Mouse (Mus musculus): ENCODE measurements around the gene Ugt1a6b. TPM values are rescaled to one million over a fixed set of nuclear protein-coding genes. Genes with fewer than 3 reads are reported as not detected.

The Ugt1a6b gene
- polyA plus RNA-seq, 1 experiment, result not detected

- H3K4me1 ChIP-seq (ENCODE audit: control insufficient read depth), result peaks cover 23% of the 10 kb centered on the region
- H3K36me3 ChIP-seq (ENCODE audit: control insufficient read depth), result peaks cover 97% of the 10 kb centered on the region
- TF ChIP-seq TAL1 (IDR thresholded peaks at IDR 0.05; ENCODE audit: low read length), result no peak
- TF ChIP-seq GATA1 (IDR thresholded peaks at IDR 0.05; ENCODE audit: low read length), result no peak
Measured at GRCm38 (mm10) chr1:88263778-88264177, 160.7 kb downstream of the Ugt1a6b start.

GRCm38 (mm10) chr1:88264237-88264868 lies 161.3 kb downstream of the Ugt1a6b start:
- TF ChIP-seq GATA1 (IDR thresholded peaks at IDR 0.05; ENCODE audit: low read length) (no peak), TAL1 (IDR thresholded peaks at IDR 0.05; ENCODE audit: low read length) (no peak)
- Histone ChIP-seq H3K27me3 (ENCODE audit: control insufficient read depth) (no peaks in the 10 kb centered on the region), H3K4me1 (ENCODE audit: control insufficient read depth) (peaks cover 20% of the 10 kb centered on the region), H3K9me3 (ENCODE audit: control insufficient read depth, low read length) (no peaks in the 10 kb centered on the region), H3K4me3 (replicated peaks) (no peak overlapping the region), H3K36me3 (ENCODE audit: control insufficient read depth) (peaks cover 100% of the 10 kb centered on the region)

More at GRCm38 (mm10) chr1:88263778-88264177, 160.7 kb downstream of the Ugt1a6b start:
- no peaks in the 10 kb centered on the region for H3K27me3 ChIP-seq (ENCODE audit: control insufficient read depth)
- no peaks in the 10 kb centered on the region for H3K9me3 ChIP-seq (ENCODE audit: control insufficient read depth, low read length)
- H3K4me3 ChIP-seq (replicated peaks), result no peak overlapping the region

- H3K4me1 ChIP-seq (ENCODE audit: control insufficient read depth), result peaks cover 16% of the 10 kb centered on the region
- H3K9me3 ChIP-seq (ENCODE audit: control insufficient read depth, low read length), result no peaks in the 10 kb centered on the region
- no peaks in the 10 kb centered on the region for H3K27me3 ChIP-seq (ENCODE audit: control insufficient read depth)
- peaks cover 100% of the 10 kb centered on the region for H3K36me3 ChIP-seq (ENCODE audit: control insufficient read depth)
- TF ChIP-seq TAL1 (IDR thresholded peaks at IDR 0.05; ENCODE audit: low read length) (no peak), GATA1 (IDR thresholded peaks at IDR 0.05; ENCODE audit: low read length) (no peak)
- H3K4me3 ChIP-seq (replicated peaks), result no peak overlapping the region
Measured at GRCm38 (mm10) chr1:88264869-88265240, 161.8 kb downstream of the Ugt1a6b start.

- Histone ChIP-seq H3K36me3 (ENCODE audit: control insufficient read depth) (peaks cover 98% of the 10 kb centered on the region), H3K4me3 (replicated peaks) (no peak overlapping the region), H3K4me1 (ENCODE audit: control insufficient read depth) (peaks cover 10% of the 10 kb centered on the region), H3K27me3 (ENCODE audit: control insufficient read depth) (no peaks in the 10 kb centered on the region), H3K9me3 (ENCODE audit: control insufficient read depth, low read length) (peaks cover under 1% of the 10 kb centered on the region)
- TF ChIP-seq TAL1 (IDR thresholded peaks at IDR 0.05; ENCODE audit: low read length) (no peak), GATA1 (IDR thresholded peaks at IDR 0.05; ENCODE audit: low read length) (no peak)
Measured at GRCm38 (mm10) chr1:88266123-88266522, 163.1 kb downstream of the Ugt1a6b start.

- Histone ChIP-seq H3K4me1 (ENCODE audit: control insufficient read depth) (no peaks in the 10 kb centered on the region), H3K36me3 (ENCODE audit: control insufficient read depth) (peaks cover 98% of the 10 kb centered on the region), H3K4me3 (replicated peaks) (no peak overlapping the region), H3K9me3 (ENCODE audit: control insufficient read depth, low read length) (peaks cover 13% of the 10 kb centered on the region), H3K27me3 (ENCODE audit: control insufficient read depth) (no peaks in the 10 kb centered on the region)
- no peak for TF ChIP-seq GATA1 (IDR thresholded peaks at IDR 0.05; ENCODE audit: low read length)
- 0 out of 3 replicates have a peak, but pooled peaks have one; percentile 21 for TF ChIP-seq TAL1 (IDR thresholded peaks at IDR 0.05; ENCODE audit: low read length)
Measured at GRCm38 (mm10) chr1:88267489-88267888, 164.4 kb downstream of the Ugt1a6b start.

GRCm38 (mm10) chr1:88268070-88268469 lies 165.0 kb downstream of the Ugt1a6b start:
- H3K4me3 ChIP-seq (replicated peaks), result no peak overlapping the region
- TF ChIP-seq GATA1 (IDR thresholded peaks at IDR 0.05; ENCODE audit: low read length) (no peak), TAL1 (IDR thresholded peaks at IDR 0.05; ENCODE audit: low read length) (no peak)
- H3K36me3 ChIP-seq (ENCODE audit: control insufficient read depth), result peaks cover 98% of the 10 kb centered on the region

More at GRCm38 (mm10) chr1:88268070-88268469, 165.0 kb downstream of the Ugt1a6b start:
- peaks cover 13% of the 10 kb centered on the region for H3K9me3 ChIP-seq (ENCODE audit: control insufficient read depth, low read length)
- no peaks in the 10 kb centered on the region for H3K27me3 ChIP-seq (ENCODE audit: control insufficient read depth)
- H3K4me1 ChIP-seq (ENCODE audit: control insufficient read depth), result no peaks in the 10 kb centered on the region

Other genes starting within 250 kb of the Ugt1a6b start
- 0.30 and 0.33 TPM in 2 replicates for gene Dgkd, start 250.0 kb upstream of the Ugt1a6b start, polyA plus RNA-seq (2012)
- gene Usp40, start 94.7 kb upstream of the Ugt1a6b start, polyA plus RNA-seq (2012), result 0.02 and 0.03 TPM in 2 replicates
- gene Ugt1a10, start 47.9 kb upstream of the Ugt1a6b start, polyA plus RNA-seq (2012), result 0.04 TPM in 1 of 2 replicates, not detected in the other
- gene Ugt1a9, start 32.5 kb upstream of the Ugt1a6b start, polyA plus RNA-seq (2012), result not detected in 2 replicates
- not detected in 2 replicates for gene Ugt1a8, start 15.4 kb upstream of the Ugt1a6b start, polyA plus RNA-seq (2012)
- gene Ugt1a7c, start 8.2 kb upstream of the Ugt1a6b start, polyA plus RNA-seq (2012), result 0.06 TPM in 1 of 2 replicates, not detected in the other
- gene Ugt1a6a, start 31.6 kb downstream of the Ugt1a6b start, polyA plus RNA-seq (2012), result not detected in 2 replicates
- not detected in 2 replicates for gene Ugt1a5, start 62.8 kb downstream of the Ugt1a6b start, polyA plus RNA-seq (2012)
- not detected in 2 replicates for gene Ugt1a2, start 97.3 kb downstream of the Ugt1a6b start, polyA plus RNA-seq (2012)
- gene Dnajb3, start 102.5 kb downstream of the Ugt1a6b start, polyA plus RNA-seq (2012), result 5.5 and 6.1 TPM in 2 replicates
- gene Ugt1a1, start 108.7 kb downstream of the Ugt1a6b start, polyA plus RNA-seq (2012), result 0.02 TPM in 1 of 2 replicates, not detected in the other
- not detected in 2 replicates for gene Mroh2a, start 123.7 kb downstream of the Ugt1a6b start, polyA plus RNA-seq (2012)
- 1.1 and 2.2 TPM in 2 replicates for gene Hjurp, start 174.4 kb downstream of the Ugt1a6b start, polyA plus RNA-seq (2012)
- not detected in 2 replicates for gene Trpm8, start 174.4 kb downstream of the Ugt1a6b start, polyA plus RNA-seq (2012)

Data from erythroblast, embryonic 14.5 days (primary cell).